Mouse (Mus musculus): ENCODE measurements at regions not wholly inside any gene's neighbourhood (a gene's known extent, or its start where the extent isn't known, plus 50 kb on each side); places are given as distances from the start of the nearest gene placed in this dataset. TPM values are rescaled to one million over a fixed set of nuclear protein-coding genes. Genes with fewer than 3 reads are reported as not detected.

GRCm38 (mm10) chr13:70902727-70903126, 61.1 kb upstream of the Adamts16 start:
- H3K4me2 ChIP-seq = no peak overlapping the region
- no peaks in the 10 kb centered on the region for H3K9me3 ChIP-seq
- ATAC-seq (ENCODE audit: low FRiP score) = no peak
- no peak overlapping the region for H3K9ac ChIP-seq
- H3K27ac ChIP-seq = no peak overlapping the region
- no peak overlapping the region for H3K4me3 ChIP-seq (replicated peaks)
- H3K4me1 ChIP-seq = no peaks in the 10 kb centered on the region; the same call in 1 of the 2 replicates
- H3K27me3 ChIP-seq = no peaks in the 10 kb centered on the region
- WGBS = 44% methylated on average over 10 of the region's 10 CpGs
- H3K36me3 ChIP-seq (replicated peaks) = no peaks in the 10 kb centered on the region

GRCm38 (mm10) chr13:70891634-70892033, 50.0 kb upstream of the Adamts16 start:
- no peaks in the 10 kb centered on the region for H3K9me3 ChIP-seq
- H3K4me3 ChIP-seq (replicated peaks) = no peak overlapping the region
- 81% methylated on average over 5 of the region's 5 CpGs for WGBS
- no peaks in the 10 kb centered on the region for H3K4me1 ChIP-seq
- H3K27me3 ChIP-seq = 0 out of 2 replicates have a peak, but pooled peaks cover 2% of the 10 kb centered on the region
- no peak overlapping the region for H3K9ac ChIP-seq
- no peaks in the 10 kb centered on the region for H3K36me3 ChIP-seq (replicated peaks)
- ATAC-seq (ENCODE audit: low FRiP score) = no peak
- H3K27ac ChIP-seq = no peak overlapping the region
- no peak overlapping the region for H3K4me2 ChIP-seq

Small RNAs in the stretch of these regions (microRNA-seq; reads per million reads assigned to microRNA genes)
- not detected for gene Mir466f-4

Data from forebrain, embryonic 12.5 days (tissue).